Mouse (Mus musculus) olfactory bulb, adult 2 months (tissue): ENCODE results near the gene Robo4.

Experiments
- CTCF ChIP-seq: fragments of 200-500 bp; IDR thresholded peaks from 2 replicates; pipeline ENCODE4 v1.5.1; 2012; ENCODE audit warnings: low read depth, mild to moderate bottlenecking, low read length, moderate library complexity; ENCODE audit not compliant: insufficient read depth
- POLR2A ChIP-seq: fragments of 200-500 bp; IDR thresholded peaks from 2 replicates; pipeline ENCODE4 v1.6.1; 2012; ENCODE audit warnings: mild to moderate bottlenecking, low read depth, low read length, moderate library complexity; ENCODE audit not compliant: insufficient read depth

DNA sequence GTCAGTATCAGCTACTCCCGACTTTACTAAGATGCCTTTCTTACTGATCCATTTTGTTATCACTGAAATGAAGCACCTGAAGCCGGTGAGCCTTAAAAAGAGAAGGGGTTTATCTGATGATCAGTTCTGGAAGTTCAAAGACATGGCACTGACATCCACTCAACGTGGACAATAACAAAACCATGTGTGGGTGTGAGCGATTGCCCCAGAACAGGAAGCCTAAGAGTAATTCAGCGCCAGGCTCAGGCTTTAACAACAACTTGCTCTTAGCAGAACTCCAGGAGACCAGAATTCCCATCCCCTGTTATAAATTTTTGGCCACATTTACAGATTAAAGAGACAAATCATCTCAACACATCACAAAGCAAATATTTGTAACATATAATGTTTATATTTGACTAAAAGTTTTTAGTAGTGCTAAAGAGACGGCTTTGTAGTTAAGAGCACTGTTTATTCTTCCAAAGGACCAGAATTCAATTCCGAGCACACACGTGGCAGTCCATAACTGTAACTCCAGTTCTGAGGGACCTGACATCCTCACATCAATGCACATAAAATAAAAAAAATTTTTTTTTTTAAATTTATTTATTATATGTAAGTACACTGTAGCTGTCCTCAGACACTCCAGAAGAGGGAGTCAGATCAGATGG, 8.1 kb upstream of the Robo4 start:
- TF ChIP-seq POLR2A: no peak
- TF ChIP-seq CTCF: no peak
